10 mouse cellular contexts compared by ENCODE assay signal in genomic region chr5:122526405-122526804, GRCm38 (mm10). TPM values are rescaled to one million over a fixed set of nuclear protein-coding genes. Genes with fewer than 3 reads are reported as not detected.
DNase-seq lines count a peak whose midpoint lies in the region; ATAC-seq lines count a peak whose summit lies in the region.
"Had no signal": no experiment of that assay in that cellular context is flagged by ENCODE, and none has a peak within 500 bp of the region (broad histone marks: within the 10 kb centered on the region; RNA-seq: fewer than 3 reads in every experiment).

No protein-coding gene starts in this region.

- no peak overlapping the region for H3K4me2 ChIP-seq in hindbrain, embryonic 16.5 days (ENCODE audit: low read length)
- H3K4me2 ChIP-seq in hindbrain, embryonic 12.5 days (replicated peaks) = no peak overlapping the region
- H3K4me2 ChIP-seq in embryonic facial prominence, embryonic 15.5 days (replicated peaks) = no peak overlapping the region
- H3K4me2 ChIP-seq: lung, embryonic 15.5 days had no signal

- H3K27me3 ChIP-seq in hindbrain, embryonic 16.5 days (replicated peaks; ENCODE audit: control insufficient read depth, insufficient read depth, low read length) = no peaks in the 10 kb centered on the region
- no peaks in the 10 kb centered on the region for H3K27me3 ChIP-seq in hindbrain, embryonic 12.5 days
- no peaks in the 10 kb centered on the region for H3K27me3 ChIP-seq in embryonic facial prominence, embryonic 15.5 days
- H3K27me3 ChIP-seq: lung, embryonic 15.5 days; Patski had no signal

- H3K9me3 ChIP-seq in hindbrain, embryonic 16.5 days (ENCODE audit: control insufficient read depth, low read length) = no peaks in the 10 kb centered on the region
- H3K9me3 ChIP-seq in hindbrain, embryonic 12.5 days (replicated peaks) = no peaks in the 10 kb centered on the region
- no peaks in the 10 kb centered on the region for H3K9me3 ChIP-seq in embryonic facial prominence, embryonic 15.5 days (replicated peaks)
- H3K9me3 ChIP-seq: lung, embryonic 15.5 days had no signal

- no peak overlapping the region for H3K9ac ChIP-seq in hindbrain, embryonic 16.5 days (ENCODE audit: low read depth, low read length)
- H3K9ac ChIP-seq in hindbrain, embryonic 12.5 days = no peak overlapping the region
- H3K9ac ChIP-seq in embryonic facial prominence, embryonic 15.5 days = no peak overlapping the region
- H3K9ac ChIP-seq: lung, embryonic 15.5 days had no signal

- H3K27ac ChIP-seq in hindbrain, embryonic 16.5 days (ENCODE audit: low read depth, low read length) = peak overlapping the region; percentile 74
- H3K27ac ChIP-seq in hindbrain, embryonic 12.5 days = no peak overlapping the region
- H3K27ac ChIP-seq in embryonic facial prominence, embryonic 15.5 days (replicated peaks) = peak overlapping the region; percentile 81

- no peaks in the 10 kb centered on the region for H3K36me3 ChIP-seq in hindbrain, embryonic 16.5 days (ENCODE audit: control insufficient read depth, insufficient read depth, low read length)
- no peaks in the 10 kb centered on the region for H3K36me3 ChIP-seq in hindbrain, embryonic 12.5 days
- no peaks in the 10 kb centered on the region for H3K36me3 ChIP-seq in embryonic facial prominence, embryonic 15.5 days
- H3K36me3 ChIP-seq: lung, embryonic 15.5 days had no signal

- H3K4me1 ChIP-seq in hindbrain, embryonic 16.5 days (ENCODE audit: control insufficient read depth, insufficient read depth, low read depth, low read length) = peaks cover 8% of the 10 kb centered on the region
- H3K4me1 ChIP-seq in hindbrain, embryonic 12.5 days = peaks cover 9% of the 10 kb centered on the region
- H3K4me1 ChIP-seq in embryonic facial prominence, embryonic 15.5 days = peaks cover 48% of the 10 kb centered on the region

- ATAC-seq in hindbrain, embryonic 16.5 days = peak; percentile 83
- ATAC-seq in hindbrain, embryonic 12.5 days (ENCODE audit: low FRiP score) = no peak
- ATAC-seq in embryonic facial prominence, embryonic 15.5 days (ENCODE audit: insufficient number of reproducible peaks, low FRiP score, low TSS enrichment, low read depth) = no peak
- ATAC-seq in megakaryocyte-erythroid progenitor cell, adult 5-6 weeks (replicated peaks; ENCODE audit: low FRiP score, low TSS enrichment, poor library complexity, severe bottlenecking) = no peak
- ATAC-seq: Patski had no signal

- peak; percentile 60 for DNase-seq in Muller cell, postnatal 12 days (ENCODE audit: inconsistent ontology term)
- DNase-seq in kidney, postnatal 25 days = peak; percentile 32 to 54
- no peak for DNase-seq in urinary bladder, postnatal 25 days (ENCODE audit: low spot score)
- no peak for DNase-seq in lung, postnatal 10 days

- WGBS in hindbrain, embryonic 16.5 days = 84% methylated on average over 9 of the region's 9 CpGs
- WGBS in hindbrain, embryonic 12.5 days = 95% methylated on average over 9 of the region's 9 CpGs
- WGBS in embryonic facial prominence, embryonic 15.5 days = 78% methylated on average over 9 of the region's 9 CpGs

- H3K4me3 ChIP-seq in hindbrain, embryonic 16.5 days (ENCODE audit: low read length) = no peak overlapping the region
- no peak overlapping the region for H3K4me3 ChIP-seq in hindbrain, embryonic 12.5 days
- H3K4me3 ChIP-seq in embryonic facial prominence, embryonic 15.5 days (replicated peaks) = no peak overlapping the region
- H3K4me3 ChIP-seq: lung, embryonic 15.5 days had no signal

RNA-seq across cellular contexts. Expression of gene Atp2a2, which starts 24.4 kb away (rescaled TPM):
- polyA plus RNA-seq in hindbrain, embryonic 16.5 days (2015; fragmentation: Nextera tagmentation; extraction: Ambion mirVana) = 47.2 and 50.2 TPM in 2 replicates
- polyA plus RNA-seq in hindbrain, embryonic 12.5 days (2016; fragmentation: Nextera tagmentation; extraction: Ambion mirVana) = 69.6 and 70.9 TPM in 2 replicates
- polyA plus RNA-seq in embryonic facial prominence, embryonic 15.5 days (2015; fragmentation: Nextera tagmentation; extraction: Ambion mirVana) = 34.8 and 38.1 TPM in 2 replicates
- 72.8 and 80.7 TPM in 2 replicates for total RNA-seq in megakaryocyte-erythroid progenitor cell, adult 5-6 weeks (2014; fragmentation: Nextera tagmentation)
- total RNA-seq in megakaryocyte-erythroid progenitor cell, adult 5-6 weeks (2017) = 100 and 106 TPM in 2 replicates

Comparison
In these comparisons a context has a peak if more than half of its experiments do, and no peak if none do; other contexts are left out.
1. DNase-seq: peak in Muller cell, postnatal 12 days (single experiment) and kidney, postnatal 25 days (2 of 2); none in urinary bladder, postnatal 25 days (single experiment) and lung, postnatal 10 days (single experiment).